Mouse (Mus musculus) stomach, embryonic 14.5 days (tissue): ENCODE measurements around the gene Serpinb9b. TPM values are rescaled to one million over a fixed set of nuclear protein-coding genes. Genes with fewer than 3 reads are reported as not detected.
A peak's percentile ranks its signal among the peaks of the same experiment; 100 is the strongest.
"Not testable (repeated sequence)": the region's sequence is repeated elsewhere in the genome, so short reads cannot be mapped to it uniquely, and the experiment has no call there.

Experiments used
- ATAC-seq: fragments of 200-750 bp; cut with Nextera tagmentation; 2 replicates; pipeline ENCODE4 v1.8.0; 2017; ENCODE audit warnings: low read depth, moderate TSS enrichment; ENCODE audit not compliant: insufficient number of reproducible peaks, insufficient read depth, low FRiP score
- H3K27ac ChIP-seq: fragments of 300-500 bp; sonication (generic); 2 replicates; pipeline ENCODE4 v1.5.1; 2014; ENCODE audit warnings: mild to moderate bottlenecking, low read length, moderate library complexity, mixed read lengths
- H3K27me3 ChIP-seq: fragments of 300-500 bp; sonication (generic); 2 replicates; pipeline ENCODE4 v1.6.1; 2014; ENCODE audit warnings: low read length, control low read depth, mixed read lengths; ENCODE audit not compliant: control insufficient read depth, insufficient read depth
- H3K36me3 ChIP-seq: fragments of 300-500 bp; sonication (generic); 2 replicates; pipeline ENCODE4 v1.6.1; 2014; ENCODE audit warnings: mild to moderate bottlenecking, control low read depth, low read length, moderate library complexity, mixed read lengths; ENCODE audit not compliant: control insufficient read depth, insufficient read depth
- H3K4me1 ChIP-seq: fragments of 300-500 bp; sonication (generic); 2 replicates; pipeline ENCODE4 v1.6.1; 2014; ENCODE audit warnings: low read length, control low read depth, mixed read lengths; ENCODE audit not compliant: control insufficient read depth, insufficient read depth
- H3K4me2 ChIP-seq: fragments of 300-500 bp; sonication (generic); replicated peaks from 2 replicates; pipeline ENCODE4 v1.6.1; 2014; ENCODE audit warnings: low read depth, low read length, control low read depth
- H3K4me3 ChIP-seq: fragments of 300-500 bp; sonication (generic); 2 replicates; pipeline ENCODE4 v1.5.1; 2014; ENCODE audit warnings: low read depth, low read length, control low read depth
- H3K9ac ChIP-seq: fragments of 300-500 bp; sonication (generic); replicated peaks from 2 replicates; pipeline ENCODE4 v1.6.1; 2014; ENCODE audit warnings: low read depth, mild to moderate bottlenecking, control low read depth, low read length, moderate library complexity, mixed read lengths
- H3K9me3 ChIP-seq: fragments of 300-500 bp; sonication (generic); 2 replicates; pipeline ENCODE4 v1.6.1; 2016; ENCODE audit warnings: low read depth, low read length, control low read depth; ENCODE audit not compliant: control insufficient read depth
- WGBS: fragments of 180-500 bp; shearing (Covaris S2); extraction: QIAGEN DNeasy Blood & Tissue Kit; methylation state at CpG from one replicate; pipeline ENCODE4 v1.1.7; 2014; 5-methylcytosine and 5-hydroxymethylcytosine counted together
- polyA plus RNA-seq: library from polyadenylated mRNA; unstranded; fragments of >200 nt; fragmentation: Nextera tagmentation; extraction: Ambion mirVana; gene quantifications from 2 replicates; pipeline ENCODE4 v1.2.1, GENCODE M21; 2014

The Serpinb9b gene
- polyA plus RNA-seq, 1 experiment from 2014 or later: not detected

- H3K4me2 ChIP-seq: no peak overlapping the region
- H3K27ac ChIP-seq: no peak overlapping the region
- H3K4me3 ChIP-seq: no peak overlapping the region
- ATAC-seq: no peak
- no peak overlapping the region for H3K9ac ChIP-seq
- no peaks in the 10 kb centered on the region for H3K9me3 ChIP-seq
- no peaks in the 10 kb centered on the region for H3K4me1 ChIP-seq
- H3K36me3 ChIP-seq: no peaks in the 10 kb centered on the region
- WGBS: 21% methylated on average over 2 of the region's 2 CpGs
- H3K27me3 ChIP-seq: no peaks in the 10 kb centered on the region
Measured at GRCm38 (mm10) chr13:33028146-33028545, 930 bp downstream of the Serpinb9b start.

DNA sequence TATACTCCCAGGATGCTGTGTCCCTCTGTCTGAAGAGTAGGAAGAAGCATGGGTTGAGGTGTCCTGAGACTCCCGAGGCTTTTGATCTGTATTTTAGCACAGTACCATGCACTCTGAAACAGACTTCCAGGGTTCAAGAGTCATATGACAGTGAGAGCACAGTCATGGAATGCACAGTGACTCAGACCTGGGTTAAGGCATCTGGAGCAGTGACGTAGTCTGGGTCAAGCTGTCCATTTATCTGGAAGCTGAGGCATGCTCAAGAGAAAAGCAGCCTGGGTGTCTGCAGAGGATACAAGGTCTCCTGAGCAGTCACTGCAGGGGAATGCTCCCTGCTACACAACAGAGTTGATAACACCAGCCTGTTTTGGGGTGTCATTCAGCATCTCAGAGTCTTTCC is 1.3 kb downstream of the Serpinb9b start:
- no peak overlapping the region for H3K9ac ChIP-seq
- no peak for ATAC-seq
- H3K27ac ChIP-seq: no peak overlapping the region
- H3K36me3 ChIP-seq: no peaks in the 10 kb centered on the region
- no peak overlapping the region for H3K4me2 ChIP-seq
- WGBS: 54% methylated on average over 2 of the region's 2 CpGs
- no peaks in the 10 kb centered on the region for H3K9me3 ChIP-seq
- no peaks in the 10 kb centered on the region for H3K27me3 ChIP-seq
- no peak overlapping the region for H3K4me3 ChIP-seq
- H3K4me1 ChIP-seq: no peaks in the 10 kb centered on the region

GRCm38 (mm10) chr13:33029478-33029877 is 2.3 kb downstream of the Serpinb9b start:
- 97% methylated on average over 2 of the region's 2 CpGs for WGBS
- H3K4me2 ChIP-seq, ATAC-seq, H3K4me1 ChIP-seq, H3K9ac ChIP-seq, H3K27me3 ChIP-seq, H3K27ac ChIP-seq, H3K36me3 ChIP-seq, H3K4me3 ChIP-seq, H3K9me3 ChIP-seq: not testable (repeated sequence)

DNA sequence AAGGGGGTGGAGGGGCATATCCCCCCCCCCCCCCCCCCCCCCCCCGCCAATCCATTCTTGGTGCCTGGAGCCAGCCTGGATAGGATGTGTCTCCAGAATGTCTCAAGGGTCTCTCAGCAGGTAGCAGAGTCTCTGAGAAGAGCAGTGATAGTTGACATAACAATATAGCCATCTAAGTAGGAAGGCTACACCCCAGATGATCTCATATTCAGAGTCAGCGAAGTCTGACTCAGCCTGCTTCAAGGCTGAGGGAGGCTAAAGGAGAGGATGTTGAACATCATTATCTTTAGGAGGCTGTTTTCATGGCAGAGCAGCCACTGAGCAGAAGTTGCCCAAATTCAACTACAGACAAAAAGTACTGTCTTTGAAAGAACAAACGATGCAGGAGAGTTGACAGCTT is 3.1 kb downstream of the Serpinb9b start:
- no peaks in the 10 kb centered on the region for H3K9me3 ChIP-seq
- no peak overlapping the region for H3K4me3 ChIP-seq
- H3K4me1 ChIP-seq: no peaks in the 10 kb centered on the region
- H3K36me3 ChIP-seq: no peaks in the 10 kb centered on the region
- no peaks in the 10 kb centered on the region for H3K27me3 ChIP-seq
- no peak overlapping the region for H3K27ac ChIP-seq
- 94% methylated on average over 2 of the region's 3 CpGs for WGBS
- ATAC-seq: no peak
- no peak overlapping the region for H3K4me2 ChIP-seq
- H3K9ac ChIP-seq: no peak overlapping the region

GRCm38 (mm10) chr13:33035506-33035905 is 8.3 kb downstream of the Serpinb9b start:
- H3K4me2 ChIP-seq: no peak overlapping the region
- H3K9me3 ChIP-seq: no peaks in the 10 kb centered on the region
- H3K27me3 ChIP-seq: no peaks in the 10 kb centered on the region
- ATAC-seq: no peak
- H3K27ac ChIP-seq: no peak overlapping the region
- H3K9ac ChIP-seq: no peak overlapping the region
- H3K4me1 ChIP-seq: no peaks in the 10 kb centered on the region
- 78% methylated on average over 1 of the region's 1 CpGs for WGBS
- no peaks in the 10 kb centered on the region for H3K36me3 ChIP-seq
- no peak overlapping the region for H3K4me3 ChIP-seq

DNA sequence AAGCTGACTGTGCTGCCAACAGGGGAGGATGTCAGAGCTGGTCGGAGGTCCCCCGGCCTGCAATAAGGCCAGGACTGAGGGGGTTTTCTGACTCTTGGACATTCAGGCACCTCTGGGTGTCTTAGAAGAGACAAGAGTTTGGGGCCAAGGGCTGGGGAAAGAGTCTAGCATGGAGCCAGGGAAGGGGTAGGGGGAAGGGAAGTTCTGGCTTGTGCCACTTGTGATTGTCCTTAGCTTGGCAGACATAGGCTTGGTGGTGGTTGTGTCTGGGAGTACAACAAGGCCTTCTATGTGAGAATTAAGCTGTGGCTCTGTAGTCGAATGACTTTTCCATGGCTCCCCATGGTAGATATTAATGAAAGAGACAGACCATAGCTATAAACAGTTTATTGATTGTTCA is 16.3 kb downstream of the Serpinb9b start:
- ATAC-seq: no peak
- H3K27me3 ChIP-seq: no peaks in the 10 kb centered on the region
- H3K27ac ChIP-seq: no peak overlapping the region
- H3K4me3 ChIP-seq: no peak overlapping the region
- no peak overlapping the region for H3K9ac ChIP-seq
- WGBS: 87% methylated on average over 3 of the region's 3 CpGs
- no peaks in the 10 kb centered on the region for H3K4me1 ChIP-seq
- no peak overlapping the region for H3K4me2 ChIP-seq
- H3K36me3 ChIP-seq: no peaks in the 10 kb centered on the region
- no peaks in the 10 kb centered on the region for H3K9me3 ChIP-seq

- no peaks in the 10 kb centered on the region for H3K27me3 ChIP-seq
- H3K4me2 ChIP-seq: no peak overlapping the region
- no peaks in the 10 kb centered on the region for H3K9me3 ChIP-seq
- no peak overlapping the region for H3K9ac ChIP-seq
- no peak overlapping the region for H3K4me3 ChIP-seq
- 81% methylated on average over 2 of the region's 2 CpGs for WGBS
- no peak overlapping the region for H3K27ac ChIP-seq
- H3K36me3 ChIP-seq: no peaks in the 10 kb centered on the region
- no peak for ATAC-seq
- H3K4me1 ChIP-seq: no peaks in the 10 kb centered on the region
Measured at GRCm38 (mm10) chr13:33047234-33047633, 20.0 kb downstream of the Serpinb9b start.

- Histone ChIP-seq H3K9ac (no peak overlapping the region), H3K9me3 (no peaks in the 10 kb centered on the region), H3K4me2 (no peak overlapping the region), H3K27ac (no peak overlapping the region), H3K27me3 (no peaks in the 10 kb centered on the region), H3K4me3 (no peak overlapping the region), H3K36me3 (no peaks in the 10 kb centered on the region), H3K4me1 (no peaks in the 10 kb centered on the region)
- WGBS: 84% methylated on average over 4 of the region's 4 CpGs
- ATAC-seq: no peak
Measured at GRCm38 (mm10) chr13:33048187-33048586, 21.0 kb downstream of the Serpinb9b start.

DNA sequence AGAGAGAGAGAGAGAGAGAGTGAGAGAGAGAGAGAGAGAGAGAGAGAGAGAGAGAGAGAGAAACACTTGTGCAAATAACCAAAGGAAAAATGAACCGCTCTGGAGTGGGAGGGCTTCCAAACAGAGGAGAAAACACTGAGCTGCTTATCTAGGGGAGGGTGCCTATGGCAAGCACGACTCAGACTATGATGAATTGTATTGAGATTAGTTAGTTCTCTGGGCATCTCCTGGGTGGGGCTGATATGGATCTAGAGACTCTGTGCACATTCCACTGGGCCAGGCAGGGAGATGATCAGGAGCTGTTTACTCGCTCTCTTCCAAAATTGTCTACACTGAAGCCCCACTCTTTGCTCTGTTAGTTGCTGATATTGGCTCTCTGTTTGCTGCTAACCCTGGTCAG is 24.5 kb downstream of the Serpinb9b start:
- Histone ChIP-seq H3K9ac (no peak overlapping the region), H3K4me1 (no peaks in the 10 kb centered on the region), H3K27ac (no peak overlapping the region), H3K4me3 (no peak overlapping the region), H3K4me2 (no peak overlapping the region), H3K9me3 (no peaks in the 10 kb centered on the region), H3K27me3 (no peaks in the 10 kb centered on the region), H3K36me3 (no peaks in the 10 kb centered on the region)
- WGBS: 35% methylated on average over 3 of the region's 3 CpGs
- peak; percentile 49; the same call in 1 of the 2 replicates for ATAC-seq
